Mouse (Mus musculus): ENCODE measurements around the gene Gm13101.
A peak's percentile ranks its signal among the peaks of the same experiment; 100 is the strongest.
"Not testable (repeated sequence)": the region's sequence is repeated elsewhere in the genome, so short reads cannot be mapped to it uniquely, and the experiment has no call there.

Gm13101 gene

GRCm38 (mm10) chr4:143966850-143967249 is at the start of gene Gm13101:
Gene Gm13101 (minus strand): TSS chr4:143966950.
- DNase-seq, result not testable (repeated sequence)

DNA sequence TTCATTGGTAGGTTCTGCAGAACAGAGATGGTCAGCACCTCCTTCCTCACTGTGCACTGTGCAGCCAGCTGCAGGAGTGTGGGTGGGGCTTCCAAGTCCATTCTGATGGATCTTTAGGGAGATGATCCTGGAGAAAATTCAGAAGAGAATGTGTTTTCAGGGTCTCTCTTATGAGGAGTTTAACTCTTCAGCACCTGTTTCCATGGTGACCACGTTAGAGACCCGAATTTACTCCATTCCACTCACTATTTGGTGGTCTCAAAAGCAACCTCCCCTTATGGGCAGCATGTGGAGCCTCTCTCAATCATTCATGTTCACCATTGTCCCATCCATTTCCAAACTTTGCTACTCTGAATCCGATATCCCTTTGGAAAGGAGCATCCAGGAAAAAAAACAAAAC is 27.5 kb upstream of the Gm13101 start, which contains the start of gene Pramef17:
TSS of gene Pramef17 (minus strand) at position 101 of the 400 bp plus-strand sequence.
- not testable (repeated sequence) for DNase-seq

DNA sequence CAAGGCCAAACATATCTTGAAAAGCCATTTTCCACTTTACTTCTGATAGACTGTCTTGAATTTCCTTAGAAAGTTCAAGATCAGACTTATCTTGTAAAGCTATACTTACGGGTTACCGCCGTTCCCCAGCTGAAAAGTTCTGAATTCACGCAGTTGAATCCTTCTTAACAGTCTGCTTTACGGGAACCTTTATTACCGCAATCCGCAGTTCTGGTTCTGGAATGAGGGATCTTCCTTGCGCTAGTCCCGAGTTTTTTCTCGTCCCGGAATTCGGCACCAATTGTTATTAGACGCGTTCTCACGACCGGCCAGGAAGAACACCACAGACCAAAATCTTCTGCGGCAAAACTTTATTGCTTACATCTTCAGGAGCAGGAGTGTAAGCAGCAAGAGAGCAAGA is 21.4 kb upstream of the Gm13101 start:
- DNase-seq, result peak; percentile 35 to 49

DNA sequence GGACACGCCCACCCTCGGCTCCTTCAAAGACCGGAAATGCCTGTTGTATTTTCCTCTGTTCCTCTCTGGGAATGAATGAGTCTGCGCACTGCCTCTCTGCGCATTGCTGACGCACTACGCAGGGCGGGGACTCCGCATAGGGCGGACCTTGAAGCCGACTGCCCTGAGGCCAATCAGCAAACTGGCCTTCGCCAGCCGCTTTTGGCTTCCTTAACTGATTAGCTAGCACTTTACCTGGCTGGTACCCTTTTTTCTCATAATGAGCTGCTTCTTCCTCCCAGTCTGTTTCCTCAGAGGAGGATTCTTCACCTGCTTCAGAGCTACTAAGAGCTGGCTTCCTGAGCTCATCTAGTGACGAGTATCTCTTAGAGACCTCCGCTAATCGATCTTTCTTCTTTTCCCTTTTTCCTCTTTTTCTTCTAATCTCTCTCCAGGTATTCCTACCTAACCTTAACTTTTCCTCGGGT is 20.8 kb upstream of the Gm13101 start:
- peak; percentile 0 to 22 for DNase-seq

DNA sequence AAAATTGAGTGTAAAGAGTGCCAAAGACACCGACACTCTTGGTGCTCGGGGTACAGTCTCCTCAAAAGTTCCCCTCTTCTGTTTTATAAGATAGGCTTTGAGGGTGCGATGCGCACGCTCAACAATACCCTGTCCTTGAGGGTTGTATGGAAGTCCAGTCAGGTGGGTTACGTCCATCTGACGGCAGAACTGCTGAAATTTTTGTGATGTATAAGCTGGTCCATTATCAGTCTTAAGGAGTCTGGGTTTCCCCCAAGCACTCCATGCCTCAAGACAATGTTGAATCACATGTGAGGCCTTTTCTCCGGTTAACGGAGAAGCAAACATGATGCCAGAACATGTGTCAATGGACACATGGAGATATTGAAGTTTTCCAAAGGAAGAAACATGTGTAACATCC is 19.0 kb upstream of the Gm13101 start:
- DNase-seq, result peak; percentile 1 to 30

DNA sequence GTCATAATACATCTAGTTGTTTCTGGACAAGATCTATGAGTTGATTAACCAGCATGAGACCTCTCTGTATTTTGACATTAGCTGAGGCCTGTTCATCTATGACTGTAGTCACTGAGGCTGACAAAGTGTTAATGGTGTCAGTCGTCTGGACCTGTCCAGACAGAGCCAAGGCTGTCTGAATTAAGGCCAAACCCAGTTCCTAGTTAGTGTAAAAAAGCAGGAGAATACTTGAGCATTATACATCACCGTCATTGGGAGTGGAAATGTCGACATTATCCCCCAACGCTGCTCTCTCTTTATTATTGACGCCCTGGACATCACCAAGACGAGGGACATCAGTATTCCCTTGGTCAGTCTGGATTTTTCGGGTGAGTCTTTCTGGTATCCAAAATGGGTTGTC is 18.4 kb upstream of the Gm13101 start:
- peak in 1 of 2 experiments; percentile 6 for DNase-seq

DNA sequence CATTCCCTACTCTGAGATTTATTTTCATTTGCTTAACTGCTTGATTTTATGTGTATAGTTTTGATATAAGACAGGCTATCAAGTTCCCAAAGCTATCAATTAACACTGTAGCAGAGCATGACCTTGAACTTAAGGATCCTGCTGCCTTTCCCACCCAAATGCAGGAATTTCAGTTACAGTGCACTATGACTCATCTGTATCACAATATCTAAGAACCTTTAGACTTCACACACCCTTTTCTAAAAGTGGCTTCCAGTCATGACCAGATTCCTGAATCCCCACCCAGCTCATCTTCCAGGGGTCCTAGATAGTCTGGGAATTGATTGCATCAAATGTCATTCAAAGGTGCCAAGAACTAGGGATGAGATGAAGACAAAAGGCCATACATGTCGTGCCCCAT is 16.7 kb upstream of the Gm13101 start:
- not testable (repeated sequence) for DNase-seq

DNA sequence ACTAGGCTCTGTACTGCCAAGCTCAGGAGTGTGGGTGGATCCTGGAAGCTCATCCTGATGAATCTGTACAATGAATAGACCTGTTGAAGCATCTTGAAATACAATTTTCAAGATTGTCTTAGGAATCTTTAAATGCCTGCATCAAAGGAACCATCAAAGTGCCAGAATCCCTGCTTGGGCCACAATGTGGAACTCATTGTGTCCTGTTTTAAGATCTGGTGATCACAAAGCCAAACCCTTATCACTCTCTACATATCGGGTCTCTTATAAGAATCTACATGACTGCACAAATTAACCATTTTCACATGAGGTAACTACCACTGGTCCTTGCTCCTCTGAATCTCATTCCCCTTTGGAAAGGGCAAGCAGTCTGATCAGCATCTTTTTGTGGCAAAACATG is 15.8 kb downstream of the Gm13101 start, which contains the start of gene Pramef25:
TSS of gene Pramef25 (minus strand) at position 101 of the 400 bp plus-strand sequence.
- not testable (repeated sequence) for DNase-seq
